Mouse (Mus musculus): Measurements from ENCODE around the gene Nlk.
"Not testable (repeated sequence)": the region's sequence is repeated elsewhere in the genome, so short reads cannot be mapped to it uniquely, and the experiment has no call there.

The Nlk gene

DNA sequence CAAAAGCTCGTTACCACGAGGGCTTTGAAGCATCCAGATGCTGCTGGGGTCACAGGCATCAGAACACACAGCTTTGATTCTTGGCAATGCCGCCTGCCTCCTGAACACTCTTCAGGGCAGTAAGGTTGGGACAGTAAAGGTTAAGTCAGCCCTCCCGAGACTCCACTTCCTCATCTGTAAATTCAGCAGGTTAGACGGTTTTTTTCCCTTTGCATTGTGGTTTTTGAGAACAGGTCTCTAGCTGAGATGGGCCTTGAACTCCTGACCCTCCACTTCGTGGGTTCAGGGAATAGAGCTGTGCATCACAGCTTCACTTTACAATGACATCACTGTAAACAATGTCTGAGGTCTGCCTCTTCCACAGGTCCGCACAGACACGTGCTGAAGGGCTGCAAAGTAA, 152.0 kb downstream of the Nlk start:
- DNase-seq (ENCODE audit: low read depth, low spot score): no peak

- DNase-seq (ENCODE audit: low read depth, low spot score): no peak
Measured at GRCm38 (mm10) chr11:78544449-78545111, 152.6 kb downstream of the Nlk start.

GRCm38 (mm10) chr11:78540358-78540757, 156.8 kb downstream of the Nlk start:
- no peak for DNase-seq (ENCODE audit: low read depth, low spot score)

DNA sequence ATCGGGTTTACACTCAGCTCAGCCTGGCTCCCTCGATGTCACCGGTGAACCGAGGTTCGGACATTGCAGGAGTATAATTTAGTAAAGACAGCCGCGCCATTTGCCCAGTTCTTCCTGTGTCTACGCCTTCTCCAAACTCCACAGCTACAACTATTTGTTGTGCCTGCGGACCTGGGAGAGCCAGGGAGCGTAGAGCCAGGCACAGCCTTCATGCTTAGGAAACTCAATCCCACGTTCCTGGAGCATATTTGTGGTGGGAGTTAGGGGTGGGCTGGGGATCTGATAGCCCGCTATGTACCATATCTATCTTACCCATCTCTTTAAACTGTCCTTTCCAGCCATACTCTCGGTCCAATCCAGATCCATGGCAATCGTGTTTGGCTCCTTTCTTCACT, 160.5 kb downstream of the Nlk start:
- DNase-seq (ENCODE audit: low read depth, low spot score): no peak

- peak; percentile 98 for DNase-seq (ENCODE audit: low read depth, low spot score)
Measured at GRCm38 (mm10) chr11:78536080-78536689, 161.0 kb downstream of the Nlk start, which contains the start of the genes Tnfaip1 and Ift20. Tnfaip1 (minus strand) TSS chr11:78536332. Ift20 (plus strand) TSS chr11:78536361.

- DNase-seq (ENCODE audit: low read depth, low spot score): peak; percentile 20
Measured at GRCm38 (mm10) chr11:78535376-78536079, 161.6 kb downstream of the Nlk start.

DNA sequence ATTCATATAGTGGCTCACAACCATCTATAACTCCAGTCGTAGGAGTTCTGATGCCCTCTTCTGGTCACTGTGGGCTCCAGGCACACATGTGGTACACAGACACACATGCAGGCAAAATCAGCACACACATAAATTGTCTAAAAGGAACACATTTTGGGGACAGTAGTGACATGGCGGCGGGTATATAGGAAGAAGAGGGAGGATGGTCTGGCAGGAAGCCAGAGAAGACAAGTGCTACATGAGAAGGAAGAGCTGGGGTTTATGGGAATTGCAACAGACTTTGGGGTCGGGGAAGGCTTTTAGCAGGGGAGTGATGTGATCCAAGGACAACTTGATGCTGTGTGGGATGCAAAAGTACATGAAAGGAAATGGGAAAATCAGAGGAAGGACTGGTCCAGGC, 162.7 kb downstream of the Nlk start:
- no peak for DNase-seq (ENCODE audit: low read depth, low spot score)

DNA sequence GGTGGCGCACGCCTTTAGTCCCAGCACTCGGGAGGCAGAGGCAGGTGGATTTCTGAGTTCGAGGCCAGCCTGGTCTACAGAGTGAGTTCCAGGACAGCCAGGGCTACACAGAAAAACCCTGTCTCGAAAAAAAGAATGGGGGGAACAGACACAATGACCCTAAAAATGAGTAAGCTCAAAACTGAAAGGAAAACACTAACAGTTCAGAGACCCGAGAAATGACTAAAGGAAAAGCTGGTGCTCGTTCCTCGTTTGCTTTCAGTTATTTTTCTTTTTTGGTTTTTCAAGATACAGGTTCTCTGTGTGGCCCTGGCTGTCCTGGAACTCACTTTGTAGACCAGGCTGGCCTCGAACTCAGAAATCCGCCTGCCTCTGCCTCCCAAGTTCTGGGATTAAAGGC, 165.7 kb downstream of the Nlk start:
- DNase-seq (ENCODE audit: low read depth, low spot score): not testable (repeated sequence)

- no peak for DNase-seq (ENCODE audit: low read depth, low spot score)
Measured at GRCm38 (mm10) chr11:78531046-78531445, 166.1 kb downstream of the Nlk start.

DNA sequence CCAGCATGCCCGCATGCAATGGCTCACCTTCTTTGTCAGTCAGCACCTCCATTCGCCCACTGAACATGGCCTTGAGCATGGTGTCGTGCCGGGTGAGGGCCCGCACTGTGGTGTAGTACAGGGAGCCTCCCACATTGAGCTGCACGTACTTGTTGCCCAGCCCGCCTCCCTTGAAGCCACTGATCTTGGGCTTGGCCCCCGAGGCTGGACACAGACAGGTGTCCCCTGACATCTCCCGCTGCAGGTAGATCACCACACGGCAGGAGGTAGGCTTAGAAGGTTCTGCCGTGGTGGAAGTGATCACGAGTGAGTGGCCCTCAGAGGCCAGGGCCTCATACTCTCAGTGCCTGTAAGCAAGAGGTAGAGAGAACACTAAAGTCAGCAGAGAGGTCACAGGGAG, 167.2 kb downstream of the Nlk start:
- DNase-seq (ENCODE audit: low read depth, low spot score): no peak

GRCm38 (mm10) chr11:78528714-78529113, 168.5 kb downstream of the Nlk start:
- no peak for DNase-seq (ENCODE audit: low read depth, low spot score)

DNA sequence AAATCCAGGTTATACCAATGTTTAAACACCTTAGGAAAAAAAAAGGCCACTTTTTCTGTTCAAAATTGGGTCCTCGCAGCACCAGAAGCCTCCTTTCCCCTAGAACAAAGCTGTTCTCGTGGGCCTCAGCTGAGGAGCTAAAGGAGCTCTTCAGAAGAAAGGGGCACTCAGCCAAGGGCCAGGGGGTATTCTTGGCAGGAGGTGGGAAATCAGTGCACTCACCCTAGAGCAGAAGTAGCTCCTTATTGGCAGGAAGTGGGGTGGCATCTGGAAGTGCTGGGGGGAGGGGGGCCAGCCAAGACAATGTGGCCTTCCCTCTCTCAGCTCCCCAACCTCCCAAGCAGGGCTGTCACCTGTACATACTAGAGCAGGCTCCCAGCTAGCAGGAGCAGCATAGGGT, 172.3 kb downstream of the Nlk start:
- DNase-seq (ENCODE audit: low read depth, low spot score): no peak

DNA sequence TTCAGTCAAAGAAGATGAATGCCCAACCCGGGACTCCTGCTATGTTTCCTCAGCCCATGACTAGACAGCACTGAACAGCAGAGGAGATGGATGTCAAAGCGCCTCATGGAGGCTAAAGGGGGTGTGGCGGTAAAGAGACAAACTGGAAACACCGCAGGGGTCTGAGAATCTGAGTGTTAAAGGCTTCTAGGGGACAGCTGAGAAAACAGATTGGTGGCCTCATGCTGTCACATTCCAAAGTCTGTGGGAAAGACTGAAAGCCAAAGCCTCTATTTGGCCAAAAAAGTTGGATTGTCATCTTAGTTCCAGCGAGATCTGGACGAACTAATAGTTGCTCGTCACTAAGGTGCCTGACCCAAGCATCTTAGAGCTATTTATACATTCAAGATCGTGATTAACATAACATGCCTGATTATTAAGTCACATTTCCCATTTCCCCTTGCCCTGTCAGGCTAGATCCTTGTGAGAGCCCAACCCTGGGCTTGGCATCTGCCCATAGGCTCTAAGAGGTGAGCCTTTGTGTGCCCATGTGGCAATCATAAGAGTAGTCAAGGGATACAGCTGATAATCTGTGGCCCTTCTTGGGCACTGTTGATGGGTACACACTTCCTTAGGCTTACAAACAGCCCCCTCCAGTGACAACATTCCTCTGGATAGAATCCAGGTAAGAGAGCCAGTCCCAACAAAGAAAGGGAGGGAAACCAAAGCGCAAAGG, 173.8 kb downstream of the Nlk start:
- DNase-seq (ENCODE audit: low read depth, low spot score): no peak

DNA sequence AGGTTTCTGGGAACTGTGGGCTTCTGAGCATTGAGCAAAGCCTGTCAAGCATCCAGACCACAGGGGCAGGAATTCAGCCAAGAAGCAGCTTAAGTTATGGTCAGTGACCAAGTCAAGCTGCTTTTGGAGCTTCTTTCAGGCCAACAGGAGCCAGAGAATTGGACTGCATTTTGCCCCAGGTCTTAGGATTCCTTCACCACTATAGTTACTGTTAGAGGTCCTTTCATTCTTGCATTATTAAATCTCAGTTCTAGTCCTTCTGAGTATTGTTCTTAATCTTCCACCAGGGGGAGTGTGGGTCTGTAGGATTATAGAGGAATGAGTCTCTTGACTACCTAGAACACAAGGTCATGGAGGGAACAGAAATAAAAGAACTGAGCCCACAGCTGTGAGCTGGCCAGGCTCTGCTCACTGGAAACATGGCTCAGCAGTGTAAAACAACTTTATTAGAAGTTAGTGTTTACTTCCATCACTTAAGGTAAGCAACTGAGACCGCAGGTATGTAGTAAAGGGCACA, 174.6 kb downstream of the Nlk start:
- DNase-seq (ENCODE audit: low read depth, low spot score): no peak

GRCm38 (mm10) chr11:78521880-78522279, 175.3 kb downstream of the Nlk start:
- DNase-seq (ENCODE audit: low read depth, low spot score): no peak

DNA sequence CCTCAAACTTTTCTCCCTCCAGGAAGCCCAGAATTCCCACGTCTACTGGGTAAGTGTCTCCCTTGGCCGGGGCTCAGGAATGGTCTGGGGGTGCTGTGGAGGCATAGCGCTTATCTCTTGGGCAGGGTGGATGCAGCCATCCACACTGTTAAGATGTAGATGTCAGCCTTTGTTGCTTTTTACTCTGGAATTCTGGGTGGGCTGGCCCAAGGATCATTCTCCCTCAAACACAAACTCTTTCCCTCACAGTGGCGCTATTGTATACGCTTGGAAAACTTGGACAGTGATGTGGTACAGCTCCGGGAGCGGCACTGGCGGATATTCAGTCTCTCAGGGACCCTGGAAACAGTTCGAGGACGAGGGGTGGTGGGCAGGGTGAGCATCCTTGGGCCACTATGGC, 178.2 kb downstream of the Nlk start:
- DNase-seq (ENCODE audit: low read depth, low spot score): no peak
